Mouse (Mus musculus) MEL (cell line): ENCODE measurements at regions not wholly inside any gene's neighbourhood (a gene's known extent, or its start where the extent isn't known, plus 50 kb on each side); places are given as distances from the start of the nearest gene placed in this dataset.

Experiments used
- BHLHE40 ChIP-seq: IDR thresholded peaks from 2 replicates; pipeline ENCODE4 v1.6.1; 2012; ENCODE audit warnings: low read depth, mild to moderate bottlenecking, inconsistent platforms, low read length, improper control_type of control experiment, borderline replicate concordance
- CHD1 ChIP-seq: IDR thresholded peaks from 2 replicates; pipeline ENCODE4 v1.6.1; 2012; ENCODE audit warnings: low read depth, mild to moderate bottlenecking, inconsistent platforms, low read length, improper control_type of control experiment
- CTCF ChIP-seq, 3 experiments: IDR thresholded peaks in 2 of 3; conservative IDR thresholded peaks in 1 of 3; 2 replicates each; pipeline ENCODE4 v1.5.1; 2011 to 2012; ENCODE audit warnings: low read length in 3 of 3, low read depth in 2 of 3, mild to moderate bottlenecking in 2 of 3, improper control_type of control experiment in 1 of 3, inconsistent platforms in 1 of 3, mixed read lengths in 1 of 3, moderate library complexity in 1 of 3; ENCODE audit not compliant: control insufficient read depth in 1 of 3, insufficient read depth in 1 of 3, poor library complexity in 1 of 3, severe bottlenecking in 1 of 3
- GABPA ChIP-seq: IDR thresholded peaks from 2 replicates; pipeline ENCODE4 v1.6.1; 2012; ENCODE audit warnings: low read depth, mild to moderate bottlenecking, inconsistent platforms, low read length, improper control_type of control experiment, moderate library complexity
- GATA1 ChIP-seq: IDR thresholded peaks from 2 replicates; pipeline ENCODE4 v1.6.1; 2011; ENCODE audit warnings: low read depth, low read length, improper control_type of control experiment
- KAT2A ChIP-seq: conservative IDR thresholded peaks from 2 replicates; pipeline ENCODE4 v1.6.1; 2012; ENCODE audit warnings: low read depth, low read length, improper control_type of control experiment, inconsistent platforms
- MAFK ChIP-seq: IDR thresholded peaks from 2 replicates; pipeline ENCODE4 v1.6.1; 2011; ENCODE audit warnings: low read depth, mild to moderate bottlenecking, low read length, improper control_type of control experiment, borderline replicate concordance
- NELFE ChIP-seq: IDR thresholded peaks from 2 replicates; pipeline ENCODE4 v1.6.1; 2011; ENCODE audit warnings: low read depth, low read length, improper control_type of control experiment
- POLR2A ChIP-seq, 2 experiments: IDR thresholded peaks; 2 replicates each; pipeline ENCODE4 v1.6.1; 2011 to 2012; ENCODE audit warnings: low read length in 2 of 2, mild to moderate bottlenecking in 2 of 2, control low read depth in 1 of 2, improper control_type of control experiment in 1 of 2, low read depth in 1 of 2, moderate library complexity in 1 of 2; ENCODE audit not compliant: control insufficient read depth in 1 of 2, insufficient read depth in 1 of 2, poor library complexity in 1 of 2

DNA sequence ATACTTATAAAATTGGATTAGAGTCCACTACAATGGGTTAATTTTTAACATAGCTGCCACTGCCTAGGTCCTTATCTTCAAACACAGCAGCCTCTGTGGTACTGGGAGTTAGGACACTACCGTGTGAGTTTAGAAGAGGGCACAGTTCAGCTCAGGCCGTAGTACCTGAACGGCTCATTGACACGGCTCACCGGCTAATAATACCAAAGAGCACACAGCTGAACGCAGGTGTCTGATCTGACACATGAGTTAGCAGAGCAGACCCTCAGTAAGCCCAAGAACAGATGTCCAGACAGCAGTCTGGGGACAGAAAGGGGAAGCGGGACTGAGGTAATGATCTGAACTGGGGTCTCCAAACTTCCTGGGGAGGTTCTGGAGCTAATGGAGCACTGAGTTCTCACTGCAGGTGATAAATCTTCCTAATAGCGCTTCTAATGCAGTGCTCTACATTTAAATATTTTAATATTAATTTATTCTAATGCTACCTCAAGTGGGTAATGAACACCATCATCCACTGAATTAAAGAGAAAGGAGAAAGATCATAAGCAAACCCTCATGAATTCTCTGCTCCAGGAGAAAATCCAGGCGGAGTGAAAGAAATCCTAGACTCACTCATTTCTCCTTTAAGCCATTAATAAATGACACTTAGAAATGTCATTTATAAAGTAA lies 90.8 kb upstream of the Rapgef5 start:
- TF ChIP-seq NELFE: no peak
- TF ChIP-seq MAFK: no peak
- no peak for TF ChIP-seq POLR2A (IDR thresholded peaks at IDR 0.05; ENCODE audit: control insufficient read depth in 1 of 2, insufficient read depth in 1 of 2, low read depth in 1 of 2, low read length in 2 of 2, poor library complexity in 1 of 2)
- no peak for TF ChIP-seq GATA1
- no peak for TF ChIP-seq CTCF (IDR thresholded peaks at IDR 0.05 in 2 of 3, conservative IDR thresholded peaks at IDR 0.05 in 1 of 3; ENCODE audit: control insufficient read depth in 1 of 3, insufficient read depth in 1 of 3, low read depth in 2 of 3, low read length in 3 of 3, poor library complexity in 1 of 3, severe bottlenecking in 1 of 3)
- TF ChIP-seq CHD1: no peak
- TF ChIP-seq GABPA: no peak
- TF ChIP-seq KAT2A: no peak
- TF ChIP-seq BHLHE40: no peak
